Mouse (Mus musculus) neural tube, embryonic 13.5 days (tissue): ENCODE results near the gene Fosb. TPM values are rescaled to one million over a fixed set of nuclear protein-coding genes. Genes with fewer than 3 reads are reported as not detected.

Experiments used
- ATAC-seq: fragments of 200-750 bp; cut with Nextera tagmentation; 2 replicates; pipeline ENCODE4 v1.8.0; 2017; ENCODE audit warnings: low read depth, mild to moderate bottlenecking, moderate TSS enrichment, moderate library complexity
- H3K27ac ChIP-seq: fragments of 300-500 bp; sonication (generic); replicated peaks from 2 replicates; pipeline ENCODE4 v1.5.1; 2015; ENCODE audit warnings: moderate library complexity, mild to moderate bottlenecking, inconsistent platforms
- H3K27me3 ChIP-seq: fragments of 300-500 bp; sonication (generic); 2 replicates; pipeline ENCODE4 v1.6.1; 2015; ENCODE audit warnings: mild to moderate bottlenecking, inconsistent platforms
- H3K36me3 ChIP-seq: fragments of 300-500 bp; sonication (generic); 2 replicates; pipeline ENCODE4 v1.6.1; 2015; ENCODE audit warnings: mild to moderate bottlenecking, inconsistent platforms
- H3K4me1 ChIP-seq: fragments of 300-500 bp; sonication (generic); replicated peaks from 2 replicates; pipeline ENCODE4 v1.6.1; 2015; ENCODE audit warnings: inconsistent platforms
- H3K4me2 ChIP-seq: fragments of 300-500 bp; sonication (generic); 2 replicates; pipeline ENCODE4 v1.6.1; 2015; ENCODE audit warnings: inconsistent platforms, mild to moderate bottlenecking, moderate library complexity
- H3K4me3 ChIP-seq: fragments of 300-500 bp; sonication (generic); 2 replicates; pipeline ENCODE4 v1.5.1; 2015; ENCODE audit warnings: mild to moderate bottlenecking, inconsistent platforms
- H3K9ac ChIP-seq: fragments of 300-500 bp; sonication (generic); 2 replicates; pipeline ENCODE4 v1.6.1; 2015; ENCODE audit warnings: moderate library complexity, mild to moderate bottlenecking, inconsistent platforms
- H3K9me3 ChIP-seq: fragments of 300-500 bp; sonication (generic); 2 replicates; pipeline ENCODE4 v1.6.1; 2016; ENCODE audit warnings: inconsistent platforms
- WGBS: fragments of 180-500 bp; shearing (Covaris S2); methylation state at CpG from one replicate; pipeline ENCODE4 v1.1.7; 2015; 5-methylcytosine and 5-hydroxymethylcytosine counted together
- polyA plus RNA-seq: library from polyadenylated mRNA; unstranded; fragments of >200 nt; fragmentation: Nextera tagmentation; extraction: Ambion mirVana; gene quantifications from 2 replicates; pipeline ENCODE4 v1.2.1, GENCODE M21; 2015

The Fosb gene
- polyA plus RNA-seq, 1 experiment from 2014 or later = 0.06 TPM

DNA sequence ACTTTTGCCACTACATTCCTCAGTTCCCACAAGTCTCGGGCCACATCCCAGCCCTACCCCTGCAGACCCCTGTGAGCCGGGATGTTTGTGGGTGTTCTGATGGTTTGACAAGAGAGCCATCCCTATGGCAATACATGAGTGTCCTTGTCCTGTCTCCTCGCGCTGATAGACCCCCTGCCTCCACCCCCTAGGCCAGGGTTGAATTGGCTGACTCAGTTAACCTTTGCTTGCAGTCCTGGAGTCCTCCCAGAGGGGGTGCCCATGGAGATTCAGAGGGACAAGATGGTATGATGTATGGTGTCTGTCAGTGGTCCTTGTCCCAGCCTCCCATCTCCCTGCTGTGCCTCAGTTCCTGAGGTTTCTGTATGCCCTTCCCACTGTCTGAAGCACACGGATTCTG is 4.2 kb upstream of the Fosb start:
- H3K36me3 ChIP-seq = no peaks in the 10 kb centered on the region
- H3K4me2 ChIP-seq = no peak overlapping the region
- no peak overlapping the region for H3K9ac ChIP-seq
- ATAC-seq = no peak
- peaks cover 62% of the 10 kb centered on the region for H3K27me3 ChIP-seq
- H3K9me3 ChIP-seq = no peaks in the 10 kb centered on the region
- peaks cover 13% of the 10 kb centered on the region for H3K4me1 ChIP-seq
- 51% methylated on average over 5 of the region's 5 CpGs for WGBS
- no peak overlapping the region for H3K27ac ChIP-seq
- H3K4me3 ChIP-seq = no peak overlapping the region

DNA sequence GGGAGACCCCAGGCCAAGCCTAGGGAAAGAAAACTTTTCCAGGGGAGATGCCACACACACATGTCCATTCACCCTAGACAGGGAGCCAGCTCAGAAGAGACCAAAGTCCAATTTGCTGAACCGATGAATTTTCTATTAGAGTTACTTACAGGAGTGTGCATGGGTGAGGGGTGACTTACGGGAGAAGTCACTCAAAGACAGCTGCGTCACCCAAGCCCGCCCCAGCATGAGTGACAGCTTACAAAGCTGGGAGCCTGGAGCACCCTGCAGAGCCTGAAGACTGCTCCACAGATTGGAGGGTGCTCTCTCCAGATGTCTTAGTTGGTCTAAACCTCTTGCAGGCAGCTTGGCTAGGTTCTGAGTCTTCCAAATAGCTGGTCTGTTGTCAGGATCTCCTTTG is 2.1 kb upstream of the Fosb start:
- Histone ChIP-seq H3K4me2 (no peak overlapping the region), H3K36me3 (no peaks in the 10 kb centered on the region), H3K9ac (no peak overlapping the region), H3K27me3 (peaks cover 47% of the 10 kb centered on the region), H3K4me1 (peaks cover 26% of the 10 kb centered on the region), H3K9me3 (no peaks in the 10 kb centered on the region), H3K27ac (no peak overlapping the region), H3K4me3 (no peak overlapping the region)
- WGBS = 46% methylated on average over 4 of the region's 4 CpGs
- ATAC-seq = no peak

DNA sequence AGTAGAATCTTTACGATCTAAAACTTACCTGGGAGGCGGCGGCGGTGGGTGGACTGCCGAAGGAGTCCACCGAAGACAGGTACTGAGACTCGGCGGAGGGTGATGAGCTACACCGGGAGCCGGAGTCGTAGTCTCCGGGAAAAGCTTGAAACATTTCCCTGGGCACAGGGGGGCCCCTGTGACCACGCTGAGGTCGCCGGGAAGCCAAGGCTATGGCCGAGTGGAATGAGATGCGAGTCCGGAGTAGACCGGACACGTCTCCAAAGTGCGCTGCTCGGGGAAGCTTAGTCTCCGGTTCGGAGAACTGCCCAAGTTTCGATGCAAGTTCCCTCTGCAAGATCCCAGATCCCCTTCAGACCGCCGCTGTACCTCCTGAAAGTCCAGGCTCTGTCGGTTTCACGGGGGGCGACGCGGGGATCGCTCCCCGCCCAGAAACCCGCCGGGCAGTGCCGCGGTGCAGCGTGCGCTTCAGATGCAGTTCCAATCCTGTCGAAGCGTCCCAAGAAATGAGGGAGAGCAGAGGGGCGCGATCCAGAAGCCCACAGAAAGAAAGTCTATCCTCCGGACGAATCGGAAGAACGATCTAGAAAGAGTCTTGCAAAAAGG is 470 bp downstream of the Fosb start:
- Histone ChIP-seq H3K4me3 (peak overlapping the region; percentile 61), H3K9ac (peak overlapping the region; percentile 59), H3K27ac (no peak overlapping the region), H3K36me3 (no peaks in the 10 kb centered on the region), H3K4me1 (peaks cover 36% of the 10 kb centered on the region), H3K27me3 (peaks cover 57% of the 10 kb centered on the region), H3K9me3 (no peaks in the 10 kb centered on the region), H3K4me2 (peak overlapping the region; percentile 96)
- ATAC-seq = no peak
- WGBS = 1% methylated on average over 48 of the region's 48 CpGs

DNA sequence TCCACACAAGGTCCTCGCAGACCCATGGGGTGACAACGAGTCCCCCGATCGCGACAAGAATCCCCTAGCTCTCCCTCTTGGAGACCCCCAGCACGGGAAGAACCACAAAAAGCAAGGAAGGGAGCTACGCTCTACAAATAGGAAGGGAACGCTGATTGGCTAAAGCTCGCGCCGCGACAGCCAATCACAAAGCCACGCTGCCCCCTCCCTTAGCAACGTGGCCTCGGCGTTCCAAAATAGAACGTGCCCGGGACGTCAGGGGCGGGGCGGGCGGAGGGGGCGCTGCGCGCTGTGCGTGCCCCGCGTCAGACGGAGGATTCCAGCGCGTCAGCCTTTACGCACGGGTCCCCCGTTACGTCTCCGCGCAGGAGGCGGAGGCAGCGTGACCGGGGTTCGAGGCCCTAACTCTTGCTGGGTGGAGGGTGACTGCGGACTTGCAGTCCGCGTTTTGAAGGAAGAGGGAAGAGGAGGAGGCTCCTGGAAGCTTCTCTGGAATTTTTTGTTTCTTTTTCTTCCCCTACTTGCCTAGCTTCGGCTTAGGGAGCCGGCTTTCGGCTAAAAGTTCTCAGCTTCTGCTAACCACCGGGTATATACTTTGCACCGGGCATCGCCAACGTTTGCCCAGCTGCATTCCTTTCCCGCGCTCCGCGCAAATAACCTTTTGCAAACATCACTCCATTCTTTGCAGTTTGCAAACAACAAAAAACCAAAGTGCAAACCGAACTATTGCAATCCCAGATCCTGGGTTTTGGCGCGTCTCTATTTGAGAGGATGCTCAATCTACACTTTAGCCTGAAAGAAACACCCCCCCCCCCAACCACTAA is 1.2 kb downstream of the Fosb start:
- Histone ChIP-seq H3K36me3 (no peaks in the 10 kb centered on the region), H3K4me2 (peak overlapping the region; percentile 96), H3K4me1 (peaks cover 43% of the 10 kb centered on the region), H3K4me3 (peak overlapping the region; percentile 61), H3K27me3 (peaks cover 59% of the 10 kb centered on the region), H3K9me3 (no peaks in the 10 kb centered on the region), H3K27ac (peak overlapping the region; percentile 76), H3K9ac (peak overlapping the region; percentile 63)
- peak; percentile 88 for ATAC-seq
- WGBS = under 1% methylated on average over 58 of the region's 58 CpGs

DNA sequence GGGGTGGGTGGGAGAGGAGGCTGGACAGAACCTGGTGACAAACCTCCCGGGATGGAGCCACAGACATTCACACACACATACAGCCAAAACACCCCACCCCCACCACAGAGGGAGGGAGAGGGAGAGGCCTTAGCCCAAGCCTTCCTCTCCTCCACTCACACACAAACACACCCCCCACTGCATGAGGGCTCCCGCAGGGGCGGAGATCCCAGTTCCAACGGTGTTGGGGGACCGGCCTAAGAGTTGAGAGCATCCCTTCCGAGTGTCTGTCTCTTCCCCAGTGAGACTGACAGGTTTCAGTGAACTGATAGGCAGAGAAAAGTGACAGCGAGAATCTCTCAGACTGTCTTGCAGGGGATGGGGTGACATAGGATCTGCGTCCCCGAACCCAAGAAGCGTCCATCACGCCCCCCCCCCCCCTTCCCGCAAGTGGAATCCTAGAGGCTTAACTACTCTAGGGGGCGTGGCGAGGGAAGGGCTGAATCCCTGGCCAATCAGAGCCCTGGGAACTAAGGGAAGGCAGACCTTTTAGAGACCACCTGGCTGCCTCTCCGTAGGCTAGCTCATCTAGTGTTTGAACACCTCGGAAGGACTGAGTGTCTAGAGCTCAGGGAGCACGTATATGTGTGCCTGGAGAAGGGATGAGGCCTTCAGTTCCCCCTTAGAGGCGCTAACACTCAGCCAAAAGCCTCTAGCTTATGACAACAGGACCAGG is 2.0 kb downstream of the Fosb start:
- Histone ChIP-seq H3K4me3 (peak overlapping the region; percentile 61), H3K27me3 (peaks cover 61% of the 10 kb centered on the region)

DNA sequence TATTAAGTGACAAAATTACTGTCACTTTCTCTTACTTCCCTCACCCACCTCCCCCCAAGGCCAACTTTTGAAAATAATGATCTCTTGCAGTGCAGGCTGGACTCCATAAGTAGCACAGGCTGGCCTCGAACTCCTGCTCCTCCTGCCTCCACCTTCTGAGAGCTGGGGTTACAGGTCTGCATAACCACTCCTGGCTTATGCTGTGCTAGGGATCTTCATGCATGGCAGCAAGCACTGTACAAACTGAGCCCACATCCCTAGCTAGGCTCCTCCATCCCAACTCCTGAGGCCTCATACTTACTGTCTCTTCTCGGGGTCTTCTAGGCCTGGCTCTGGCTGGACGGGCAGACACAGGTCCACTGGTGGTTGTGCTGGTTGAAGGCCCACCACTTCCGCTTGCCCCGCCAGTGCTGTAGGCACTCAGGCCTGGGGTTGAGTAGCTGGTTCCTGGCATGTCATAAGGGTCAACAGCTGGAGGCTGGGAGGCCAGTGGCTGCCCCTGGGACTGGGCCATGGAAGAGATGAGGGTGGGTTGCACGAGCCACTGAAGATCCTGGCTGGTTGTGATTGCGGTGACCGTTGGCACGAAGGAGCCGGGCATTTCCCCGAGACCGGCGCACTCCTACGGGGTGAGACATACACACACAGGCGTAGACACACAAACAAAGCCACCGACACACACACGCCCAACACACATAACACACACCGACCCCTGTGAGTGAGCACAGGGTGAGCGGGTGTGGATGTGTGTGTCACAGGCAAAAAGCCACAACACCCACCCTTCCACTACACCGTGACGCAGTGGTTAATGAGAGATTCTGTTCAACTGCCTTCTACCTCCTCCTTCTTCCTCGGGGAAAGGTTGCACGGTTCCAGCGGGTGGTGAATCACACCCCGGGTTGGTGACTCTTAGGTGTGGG is 2.8 kb downstream of the Fosb start:
- ATAC-seq = no peak
- no peak overlapping the region for H3K9ac ChIP-seq
- H3K36me3 ChIP-seq = no peaks in the 10 kb centered on the region
- WGBS = 61% methylated on average over 25 of the region's 25 CpGs
- H3K27ac ChIP-seq = no peak overlapping the region
- peaks cover 47% of the 10 kb centered on the region for H3K4me1 ChIP-seq
- peak overlapping the region; percentile 96 for H3K4me2 ChIP-seq
- H3K9me3 ChIP-seq = no peaks in the 10 kb centered on the region
- H3K4me3 ChIP-seq = 0 out of 2 replicates have a peak overlapping the region, but pooled peaks have one; percentile 1
- peaks cover 65% of the 10 kb centered on the region for H3K27me3 ChIP-seq

More for the DNA sequence above, 2.0 kb downstream of the Fosb start:
- WGBS = 4% methylated on average over 18 of the region's 18 CpGs
- Histone ChIP-seq H3K36me3 (no peaks in the 10 kb centered on the region), H3K9ac (peak overlapping the region; percentile 63), H3K4me1 (peaks cover 45% of the 10 kb centered on the region), H3K27ac (peak overlapping the region; percentile 76), H3K9me3 (no peaks in the 10 kb centered on the region), H3K4me2 (peak overlapping the region; percentile 96)
- ATAC-seq = peak; percentile 68

DNA sequence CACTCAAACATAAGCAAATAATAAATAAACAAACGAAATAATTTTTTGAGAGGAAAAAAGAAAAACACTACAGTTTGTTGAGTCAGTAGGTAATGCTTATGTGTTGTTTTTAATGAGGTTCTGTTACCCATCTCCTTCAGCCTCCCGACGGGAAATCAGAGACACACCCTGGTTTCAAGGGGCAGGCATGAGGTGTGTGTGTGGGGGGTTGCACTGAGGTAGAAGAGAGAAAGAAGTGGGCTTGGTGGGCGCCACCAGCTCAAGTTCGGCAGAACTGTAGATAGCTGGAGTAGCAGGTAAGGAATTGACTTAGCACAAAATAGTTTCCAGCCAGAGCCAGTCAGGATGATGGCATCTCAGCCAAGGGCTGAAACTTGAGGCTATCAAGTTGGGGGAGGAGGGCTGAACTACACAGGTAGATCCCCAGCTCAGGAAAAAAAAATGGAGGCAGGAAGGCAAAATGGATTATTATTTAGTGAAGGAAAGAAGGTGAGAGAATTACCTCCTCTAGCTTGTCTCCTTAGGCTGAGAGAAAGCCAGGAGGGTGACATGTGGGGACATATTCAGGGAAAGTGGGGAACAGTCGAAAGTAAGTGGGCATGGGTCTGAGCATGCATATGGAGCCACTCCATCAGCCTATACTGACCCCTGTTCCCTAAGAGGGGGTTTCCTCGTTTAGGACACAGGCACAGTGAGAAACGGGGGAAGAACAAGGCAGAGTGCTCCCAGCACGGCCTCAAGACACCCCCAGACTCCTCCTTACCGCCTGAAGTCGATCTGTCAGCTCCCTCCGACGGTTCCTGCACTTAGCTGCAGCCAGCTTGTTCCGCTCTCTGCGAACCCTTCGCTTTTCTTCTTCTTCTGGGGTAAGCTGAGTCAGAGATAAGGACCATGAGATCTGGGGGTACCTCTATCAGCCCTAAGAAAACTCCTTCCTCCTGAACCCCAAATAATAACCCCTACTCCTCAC is 3.8 kb downstream of the Fosb start:
- ATAC-seq = no peak
- no peaks in the 10 kb centered on the region for H3K9me3 ChIP-seq
- H3K4me1 ChIP-seq = peaks cover 57% of the 10 kb centered on the region
- WGBS = 49% methylated on average over 16 of the region's 16 CpGs
- H3K4me2 ChIP-seq = no peak overlapping the region
- peaks cover 63% of the 10 kb centered on the region for H3K27me3 ChIP-seq
- no peak overlapping the region for H3K27ac ChIP-seq
- no peak overlapping the region for H3K4me3 ChIP-seq
- H3K36me3 ChIP-seq = no peaks in the 10 kb centered on the region
- H3K9ac ChIP-seq = no peak overlapping the region

DNA sequence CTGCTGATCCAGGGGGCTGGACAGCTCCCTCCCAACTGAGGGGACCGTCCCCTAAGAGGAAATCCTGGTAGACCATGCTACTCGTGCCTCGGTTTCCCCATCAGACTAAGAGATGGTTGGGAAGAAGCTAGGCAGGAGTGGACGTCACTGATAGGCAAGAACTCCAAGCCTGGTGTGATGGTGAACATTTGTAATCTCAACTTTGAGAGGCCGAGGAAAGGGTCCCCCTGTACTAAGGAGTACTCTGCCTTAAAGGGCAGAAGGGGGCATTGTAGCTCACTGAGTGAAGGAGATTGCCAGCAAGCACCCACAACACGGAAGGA is 4.5 kb downstream of the Fosb start:
- H3K4me2 ChIP-seq = no peak overlapping the region
- H3K36me3 ChIP-seq = no peaks in the 10 kb centered on the region
- no peak for ATAC-seq
- H3K9me3 ChIP-seq = no peaks in the 10 kb centered on the region
- peaks cover 55% of the 10 kb centered on the region for H3K4me1 ChIP-seq
- no peak overlapping the region for H3K4me3 ChIP-seq
- peak overlapping the region; percentile 53 for H3K9ac ChIP-seq
- peaks cover 61% of the 10 kb centered on the region for H3K27me3 ChIP-seq
- no peak overlapping the region for H3K27ac ChIP-seq
- WGBS = 13% methylated on average over 6 of the region's 6 CpGs

DNA sequence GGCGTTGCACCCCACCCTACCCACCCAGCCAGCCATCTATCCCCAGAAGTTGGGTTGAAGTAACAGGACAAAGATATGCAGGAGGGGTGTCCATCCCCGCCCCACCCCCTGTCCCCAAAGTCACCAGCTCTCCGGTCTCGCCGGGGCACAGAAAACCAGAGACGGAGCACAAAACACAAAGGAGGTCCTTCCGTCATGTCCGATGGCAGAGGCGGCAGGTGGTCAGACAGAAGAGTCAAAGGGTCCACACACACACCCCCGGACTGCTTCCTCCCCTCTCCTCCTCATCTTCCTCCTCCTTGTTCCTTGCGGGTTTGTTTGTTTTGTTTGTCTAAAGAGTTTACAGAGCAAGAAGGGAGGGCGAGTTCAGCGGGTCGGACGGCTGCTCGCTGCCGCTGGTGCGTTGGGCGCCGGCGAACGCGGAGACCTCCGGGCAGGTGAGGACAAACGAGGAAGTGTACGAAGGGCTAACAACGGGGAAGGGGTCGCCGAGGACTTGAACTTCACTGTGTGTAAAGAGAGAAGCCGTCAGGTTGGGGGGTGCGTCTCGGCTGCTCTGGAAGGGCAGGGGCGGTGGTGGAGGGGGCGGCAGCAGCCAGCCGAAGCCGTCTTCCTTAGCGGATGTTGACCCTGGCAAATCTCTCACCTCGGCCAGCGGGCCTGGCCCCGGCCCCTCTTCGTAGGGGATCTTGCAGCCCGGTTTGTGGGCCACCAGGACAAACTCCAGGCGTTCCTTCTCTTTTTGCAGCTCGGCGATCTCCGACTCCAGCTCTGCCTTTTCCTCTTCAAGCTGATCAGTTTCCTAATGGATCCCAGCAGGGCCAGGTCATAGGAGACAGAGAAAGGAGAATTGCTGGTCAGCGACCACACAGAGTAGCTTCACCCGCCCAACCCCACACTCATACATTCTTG is 5.1 kb downstream of the Fosb start:
- ATAC-seq = no peak
- WGBS = 2% methylated on average over 48 of the region's 48 CpGs
- peak overlapping the region; percentile 26 for H3K4me3 ChIP-seq
- H3K9me3 ChIP-seq = no peaks in the 10 kb centered on the region
- H3K4me2 ChIP-seq = peak overlapping the region; percentile 47
- H3K4me1 ChIP-seq = peaks cover 54% of the 10 kb centered on the region
- peak overlapping the region; percentile 53 for H3K9ac ChIP-seq
- H3K27me3 ChIP-seq = peaks cover 61% of the 10 kb centered on the region
- H3K27ac ChIP-seq = no peak overlapping the region
- no peaks in the 10 kb centered on the region for H3K36me3 ChIP-seq

DNA sequence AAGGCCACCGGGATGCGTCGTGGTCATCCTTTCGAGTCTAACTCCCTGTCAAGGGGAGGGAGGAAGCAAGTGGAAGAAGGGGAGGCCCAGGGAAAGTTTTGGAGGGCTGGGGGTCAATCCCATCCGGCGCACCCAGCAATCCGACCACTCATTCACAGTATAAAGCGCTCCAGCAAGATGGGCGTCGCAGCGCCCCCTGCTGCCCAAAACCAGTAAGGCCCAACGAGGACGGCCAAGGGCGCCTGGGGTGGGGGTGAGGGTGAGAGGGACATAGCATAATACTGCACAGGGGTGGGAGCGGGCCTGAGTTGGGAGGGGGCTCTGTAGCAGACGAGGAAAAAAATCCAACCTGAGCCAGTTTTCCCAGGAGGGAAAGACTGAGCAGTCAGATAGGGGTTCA is 6.1 kb downstream of the Fosb start:
- Histone ChIP-seq H3K4me3 (peak overlapping the region; percentile 26), H3K9me3 (no peaks in the 10 kb centered on the region), H3K36me3 (no peaks in the 10 kb centered on the region), H3K4me2 (peak overlapping the region; percentile 47), H3K27ac (no peak overlapping the region), H3K27me3 (peaks cover 61% of the 10 kb centered on the region), H3K4me1 (peaks cover 44% of the 10 kb centered on the region), H3K9ac (peak overlapping the region; percentile 53; the same call in 1 of the 2 replicates)
- ATAC-seq = no peak
- WGBS = 2% methylated on average over 16 of the region's 16 CpGs
